Mouse (Mus musculus) hematopoietic stem cell, adult 5-6 weeks (primary cell): ENCODE data around the gene Lpar2. TPM values are rescaled to one million over a fixed set of nuclear protein-coding genes. Genes with fewer than 3 reads are reported as not detected.

Experiments
- ATAC-seq, 2 experiments: fragments of 125-278 bp in 1 of 2; replicated peaks in 1 of 2; 2 replicates each; pipeline ENCODE4 v1.8.0; 2016 to 2017; ENCODE audit warnings: inconsistent platforms in 2 of 2, mild to moderate bottlenecking in 2 of 2, moderate number of reproducible peaks in 2 of 2, low read depth in 1 of 2, moderate TSS enrichment in 1 of 2; ENCODE audit not compliant: low FRiP score in 2 of 2, poor library complexity in 2 of 2, severe bottlenecking in 2 of 2, insufficient read depth in 1 of 2, low TSS enrichment in 1 of 2
- total RNA-seq: library from RNA; stranded (forward); fragments of 172-1452, 232-1000 nt; gene quantifications from 2 replicates; pipeline ENCODE4 v1.2.3, GENCODE M21; 2017

Lpar2 gene
- total RNA-seq, 1 experiment from 2014 or later, result 2.0 TPM

GRCm38 (mm10) chr8:69802216-69802615 is 20.0 kb upstream of the Lpar2 start:
- ATAC-seq, result no peak

GRCm38 (mm10) chr8:69803366-69803765 is 18.9 kb upstream of the Lpar2 start:
- ATAC-seq, result no peak

GRCm38 (mm10) chr8:69804537-69804936 is 17.7 kb upstream of the Lpar2 start:
- ATAC-seq, result no peak

- ATAC-seq, result no peak
Observed at GRCm38 (mm10) chr8:69805086-69805485, 17.1 kb upstream of the Lpar2 start.

GRCm38 (mm10) chr8:69805491-69805890 is 16.7 kb upstream of the Lpar2 start:
- ATAC-seq, result no peak

- no peak for ATAC-seq
Observed at GRCm38 (mm10) chr8:69807236-69807635, 15.0 kb upstream of the Lpar2 start.

GRCm38 (mm10) chr8:69808094-69808863 is 13.9 kb upstream of the Lpar2 start, which contains the start of gene Gmip:
Gene Gmip (plus strand): TSS chr8:69808679.
- peak; percentile 90 to 96 for ATAC-seq

GRCm38 (mm10) chr8:69808864-69809403 is 13.3 kb upstream of the Lpar2 start:
- ATAC-seq, result peak; percentile 41 to 44

- no peak for ATAC-seq
Observed at GRCm38 (mm10) chr8:69809820-69810219, 12.4 kb upstream of the Lpar2 start.

GRCm38 (mm10) chr8:69814881-69815280 is 7.3 kb upstream of the Lpar2 start:
- no peak for ATAC-seq

GRCm38 (mm10) chr8:69815396-69815795 is 6.8 kb upstream of the Lpar2 start:
- no peak for ATAC-seq

GRCm38 (mm10) chr8:69820466-69820865 is 1.8 kb upstream of the Lpar2 start:
- ATAC-seq, result no peak

GRCm38 (mm10) chr8:69821971-69822385 is 251 bp upstream of the Lpar2 start:
- ATAC-seq, result no peak

GRCm38 (mm10) chr8:69826371-69826770 is 4.1 kb downstream of the Lpar2 start:
- no peak for ATAC-seq

- peak; percentile 95 to 96 for ATAC-seq
Observed at GRCm38 (mm10) chr8:69832298-69832853, 10.1 kb downstream of the Lpar2 start, which contains the start of gene Pbx4. Gene Pbx4 (plus strand): TSS chr8:69832491.

- ATAC-seq, result no peak
Observed at GRCm38 (mm10) chr8:69837057-69837682, 14.9 kb downstream of the Lpar2 start.

GRCm38 (mm10) chr8:69847167-69848065 is 25.2 kb downstream of the Lpar2 start:
- no peak for ATAC-seq
